Mouse (Mus musculus) small intestine, adult 2 months (tissue): ENCODE measurements around the gene Gm20388.

ENCODE experiments used
- CTCF ChIP-seq: fragments of 200-500 bp; IDR thresholded peaks from 2 replicates; pipeline ENCODE4 v1.5.1; 2012; ENCODE audit warnings: low read depth, mild to moderate bottlenecking, control low read depth, inconsistent platforms, low read length, moderate library complexity, mixed read lengths; ENCODE audit not compliant: insufficient replicate concordance, insufficient read length; ENCODE audit errors: extremely low read depth
- POLR2A ChIP-seq: fragments of 200-500 bp; IDR thresholded peaks from 2 replicates; pipeline ENCODE4 v1.6.1; 2012; ENCODE audit warnings: low read depth, mild to moderate bottlenecking, control low read depth, inconsistent platforms, low read length, moderate library complexity

- TF ChIP-seq CTCF (no peak), POLR2A (no peak)
Observed at GRCm38 (mm10) chr8:123766516-123766915, 3855.9 kb downstream of the Gm20388 start.
